Mouse (Mus musculus): ENCODE data around the gene Crx. TPM values are rescaled to one million over a fixed set of nuclear protein-coding genes. Genes with fewer than 3 reads are reported as not detected.
"Not testable (repeated sequence)": the region's sequence is repeated elsewhere in the genome, so short reads cannot be mapped to it uniquely, and the experiment has no call there.

Crx gene
- total RNA-seq (2021), result not detected
- long read RNA-seq, experiment 1, result 0 reads
- long read RNA-seq, experiment 2, result 0 reads

DNA sequence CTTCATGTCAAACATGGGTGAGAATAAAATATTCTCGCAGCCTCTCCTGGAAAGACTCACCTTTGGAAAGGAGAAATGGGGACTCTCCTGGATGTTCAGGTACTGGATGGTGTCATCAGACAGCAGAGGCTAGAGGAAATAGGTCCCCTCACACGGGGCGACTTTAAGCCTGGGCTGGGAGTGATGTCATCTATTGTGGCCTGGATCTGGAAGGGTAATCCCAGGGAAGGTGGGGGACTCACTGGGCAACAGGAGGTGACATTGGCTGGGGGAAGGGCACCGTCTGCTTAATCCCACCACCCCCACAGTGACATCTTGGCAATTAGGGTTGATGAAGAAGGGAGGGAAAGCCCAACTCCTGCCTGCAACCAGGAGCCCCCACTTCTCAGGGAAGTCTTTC is at the start of gene Crx:
Gene Crx (minus strand): TSS at position 213 of the 400 bp plus-strand sequence.
- no peak for TF ChIP-seq CTCF (IDR thresholded peaks at IDR 0.05)
- no peak for DNase-seq (ENCODE audit: extremely low spot score in 1 of 2, low spot score in 2 of 2)
- intact Hi-C loops (cut with DNase I), result no loop called here

DNA sequence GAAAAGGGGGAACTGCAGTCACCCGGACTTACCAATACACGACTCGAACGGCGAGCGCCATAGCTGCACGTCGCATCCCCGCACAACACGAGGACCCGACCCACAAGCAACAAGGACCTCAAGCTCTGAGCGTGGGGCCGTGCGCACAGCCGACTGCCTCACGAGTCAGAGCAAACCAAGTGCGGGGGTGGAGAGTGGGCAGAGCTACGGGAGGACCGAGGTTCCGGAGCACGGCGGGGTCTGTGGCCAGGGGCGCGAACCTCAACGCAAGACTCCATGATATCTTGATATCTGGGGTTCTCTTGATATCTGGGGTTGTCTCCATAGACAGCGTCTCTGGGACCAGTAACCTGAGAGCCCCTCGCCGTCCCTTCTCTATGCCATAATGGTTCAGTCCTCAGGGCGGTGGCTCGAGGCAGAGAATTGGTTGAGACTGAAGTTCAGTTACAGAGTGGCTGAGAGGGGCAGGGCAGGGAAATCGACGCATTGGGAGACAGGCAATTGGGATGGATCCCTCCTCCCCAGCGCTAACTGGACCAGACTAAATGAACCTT is 42.5 kb upstream of the Crx start, which contains the start of gene Selenow:
Gene Selenow (minus strand): TSS at position 183 of the 554 bp plus-strand sequence.
- DNase-seq (ENCODE audit: extremely low spot score in 1 of 2, low spot score in 2 of 2), result peak; percentile 91 to 92
- H3K27ac ChIP-seq, result peak within 1 kb of the TSS; percentile 100
- H3K4me3 ChIP-seq, result peak within 1 kb of the TSS; percentile 72
- TF ChIP-seq CTCF (IDR thresholded peaks at IDR 0.05), result no peak
- intact Hi-C loops (cut with DNase I), result no loop called here

More for the DNA sequence above, at the start of gene Crx:
- Histone ChIP-seq H3K27ac (no peak within 1 kb of the TSS), H3K4me3 (no peak within 1 kb of the TSS)

DNA sequence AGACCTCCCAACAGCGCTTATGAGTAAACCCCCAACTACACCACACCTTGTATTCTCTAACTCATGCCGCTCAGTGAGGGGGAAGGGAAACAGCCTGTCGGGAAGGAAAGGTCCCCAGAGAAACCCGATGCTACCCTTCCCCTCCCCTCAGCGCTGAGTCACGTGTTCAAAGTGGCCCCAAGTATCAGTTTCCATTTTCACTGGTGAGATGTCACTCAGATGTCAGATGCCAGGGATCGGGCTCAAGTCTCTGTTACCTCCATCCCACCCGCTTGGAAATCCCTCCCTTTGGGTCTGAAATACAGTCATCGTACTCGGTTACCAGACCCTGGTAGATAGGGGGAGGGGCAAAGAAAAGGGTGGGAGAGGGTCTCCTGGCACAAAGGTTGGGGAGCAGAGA is 42.0 kb upstream of the Crx start:
- TF ChIP-seq CTCF (IDR thresholded peaks at IDR 0.05), result no peak
- DNase-seq (ENCODE audit: extremely low spot score in 1 of 2, low spot score in 2 of 2), result peak in 1 of 2 experiments; percentile 29
- intact Hi-C loops (cut with DNase I), result no loop called here
- Histone ChIP-seq H3K4me3 (peak overlapping the region; percentile 72), H3K27ac (peak overlapping the region; percentile 100)

DNA sequence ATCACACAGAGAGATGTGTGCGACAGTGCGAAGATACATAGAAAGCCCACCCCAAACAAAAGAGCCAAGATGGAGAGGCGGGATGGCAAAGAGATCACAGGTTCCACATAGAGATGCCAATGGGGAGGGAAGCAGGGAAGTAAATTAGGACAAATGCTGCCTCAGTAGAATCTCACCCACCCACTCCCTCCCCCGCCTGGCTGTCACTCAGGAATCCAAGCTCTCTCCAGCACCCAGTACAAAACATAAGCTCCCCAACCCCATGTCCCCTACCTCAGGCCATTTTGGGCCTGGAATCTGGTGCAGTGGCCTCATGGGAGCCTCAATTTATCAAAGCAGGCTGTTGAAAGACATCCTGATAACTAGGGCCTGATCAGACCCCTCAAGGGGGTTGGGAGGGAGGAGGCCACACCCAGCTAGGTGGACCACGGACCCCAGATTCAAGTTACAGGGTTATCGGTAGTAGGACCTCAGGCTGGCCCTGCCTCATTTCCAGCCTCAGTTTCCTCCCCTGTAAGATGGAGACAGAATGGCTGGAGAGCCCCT is 41.0 kb upstream of the Crx start:
- Histone ChIP-seq H3K27ac (peak overlapping the region; percentile 100), H3K4me3 (peak overlapping the region; percentile 72)
- TF ChIP-seq CTCF (IDR thresholded peaks at IDR 0.05), result no peak
- intact Hi-C loops (cut with DNase I), result loop anchor here (1.0 kb wide), 1 partner anchor 13 kb away; no protein-coding TSS in a partner anchor
- DNase-seq (ENCODE audit: extremely low spot score in 1 of 2, low spot score in 2 of 2), result peak in 1 of 2 experiments; percentile 29

DNA sequence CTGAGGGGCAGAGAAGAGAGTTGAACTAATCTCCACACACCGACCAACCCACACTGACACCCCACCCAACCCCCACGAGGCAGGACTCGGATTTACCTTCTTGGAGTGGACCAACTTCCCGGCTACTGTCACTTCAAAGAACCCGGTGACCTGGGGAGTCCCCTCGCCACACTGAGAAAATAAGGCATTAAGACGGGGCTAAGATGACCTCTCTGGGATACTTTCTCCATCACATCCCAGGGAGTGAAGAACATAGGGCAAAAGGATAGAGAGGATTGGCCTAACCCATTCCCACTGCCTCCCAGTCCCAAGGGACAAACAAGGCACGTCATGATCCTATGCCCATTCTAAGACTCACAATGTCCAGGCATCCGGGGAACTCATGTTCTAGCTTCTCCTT is 40.2 kb upstream of the Crx start:
- no peak for DNase-seq (ENCODE audit: extremely low spot score in 1 of 2, low spot score in 2 of 2)
- peak overlapping the region; percentile 100 for H3K27ac ChIP-seq

DNA sequence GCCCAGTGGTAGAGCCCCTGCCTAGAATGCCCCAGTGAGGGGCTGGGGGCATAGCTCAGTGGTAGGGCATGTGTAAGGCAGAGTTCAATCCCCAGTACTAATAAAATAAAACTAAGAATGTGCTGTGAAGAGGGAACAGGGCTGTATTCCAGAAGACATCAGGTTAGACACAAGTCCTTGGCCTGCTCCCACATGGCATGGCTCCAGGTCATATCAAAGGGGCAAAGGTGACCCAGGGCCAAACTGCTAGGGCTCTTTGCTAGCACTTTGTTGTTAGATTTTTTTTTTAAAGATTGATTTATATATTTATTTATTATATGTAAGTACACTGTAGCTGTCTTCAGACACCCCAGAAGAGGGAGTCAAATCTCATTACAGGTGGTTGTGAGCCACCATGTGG is 38.6 kb upstream of the Crx start:
- H3K4me3 ChIP-seq, result no peak overlapping the region
- no peak overlapping the region for H3K27ac ChIP-seq
- intact Hi-C loops (cut with DNase I), result no loop called here
- no peak for DNase-seq (ENCODE audit: extremely low spot score in 1 of 2, low spot score in 2 of 2)
- no peak for TF ChIP-seq CTCF (IDR thresholded peaks at IDR 0.05)

More for the DNA sequence above, 40.2 kb upstream of the Crx start:
- no peak for TF ChIP-seq CTCF (IDR thresholded peaks at IDR 0.05)
- peak overlapping the region; percentile 72 for H3K4me3 ChIP-seq
- intact Hi-C loops (cut with DNase I), result loop anchor here (1.0 kb wide), 1 partner anchor 13 kb away; no protein-coding TSS in a partner anchor

DNA sequence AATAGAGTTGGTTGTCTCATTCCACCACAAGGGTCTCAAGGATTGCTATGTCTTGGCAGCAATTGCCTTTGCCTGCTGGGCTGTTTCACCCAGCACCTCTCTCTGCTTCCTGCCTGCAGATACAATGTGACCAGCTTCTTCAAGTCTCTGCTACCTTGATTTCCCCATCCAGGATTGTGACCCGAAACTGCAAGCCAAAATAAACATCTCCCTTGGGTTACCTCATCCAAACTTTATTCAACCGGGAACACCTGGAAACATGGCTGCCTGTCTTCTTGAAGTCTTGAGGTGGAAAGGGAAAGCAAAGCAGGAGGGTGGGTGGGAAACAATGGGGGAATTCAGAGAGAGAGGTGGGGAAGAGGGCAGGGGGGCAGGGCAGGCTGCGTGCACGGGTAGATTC is 37.2 kb upstream of the Crx start:
- no peak for TF ChIP-seq CTCF (IDR thresholded peaks at IDR 0.05)
- H3K27ac ChIP-seq, result no peak overlapping the region
- H3K4me3 ChIP-seq, result no peak overlapping the region
- intact Hi-C loops (cut with DNase I), result no loop called here
- DNase-seq (ENCODE audit: extremely low spot score in 1 of 2, low spot score in 2 of 2), result no peak

DNA sequence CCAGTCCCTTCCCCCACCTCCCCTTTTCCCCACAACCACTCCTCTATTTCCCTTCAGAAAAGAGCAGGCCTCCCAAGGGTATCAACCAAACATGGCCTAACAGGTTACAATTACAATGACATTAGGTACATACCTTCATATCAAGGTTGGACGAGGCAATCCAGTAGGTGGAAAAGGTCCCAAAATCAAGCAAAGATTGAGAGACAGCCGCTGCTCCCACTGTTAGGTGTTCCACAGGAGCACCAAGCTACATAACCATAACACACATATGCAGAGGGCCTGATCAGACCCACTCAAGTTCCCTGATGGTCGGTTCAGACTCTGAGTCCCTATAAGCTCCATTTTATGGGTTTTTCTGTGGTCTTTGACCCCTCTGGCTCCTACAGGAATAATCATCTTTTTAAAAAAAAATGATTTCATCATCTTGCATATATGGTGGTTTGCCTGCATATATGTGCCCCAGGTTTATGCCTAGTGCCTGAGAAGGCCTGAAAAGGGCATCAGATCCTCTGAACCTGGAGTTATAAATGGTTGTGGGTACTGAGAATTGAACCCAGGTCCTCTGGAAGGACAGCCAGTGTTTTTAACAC is 36.5 kb upstream of the Crx start:
- intact Hi-C loops (cut with DNase I), result no loop called here

DNA sequence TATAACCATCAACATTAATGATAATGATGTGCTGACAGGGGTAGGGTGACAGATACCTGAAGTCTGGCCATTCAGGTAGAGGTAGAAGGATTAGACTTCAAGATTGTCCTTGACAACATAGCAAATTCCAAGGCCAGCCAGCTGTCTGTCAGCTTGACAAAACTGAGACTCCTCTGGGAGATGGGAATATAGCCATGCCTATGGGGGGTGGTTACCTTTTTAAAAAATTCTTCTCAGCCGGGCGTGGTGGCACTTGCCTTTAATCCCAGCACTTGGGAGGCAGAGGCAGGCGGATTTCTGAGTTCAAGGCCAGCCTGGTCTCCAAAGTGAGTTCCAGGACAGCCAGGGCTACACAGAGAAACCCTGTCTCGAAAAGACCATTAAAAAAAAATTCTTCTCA is 35.9 kb upstream of the Crx start:
- H3K4me3 ChIP-seq; DNase-seq (ENCODE audit: extremely low spot score in 1 of 2, low spot score in 2 of 2); intact Hi-C loops (cut with DNase I); H3K27ac ChIP-seq: not testable (repeated sequence)

More for the DNA sequence above, 36.5 kb upstream of the Crx start:
- DNase-seq (ENCODE audit: extremely low spot score in 1 of 2, low spot score in 2 of 2), result no peak
- no peak for TF ChIP-seq CTCF (IDR thresholded peaks at IDR 0.05)
- H3K4me3 ChIP-seq, result no peak overlapping the region
- no peak overlapping the region for H3K27ac ChIP-seq

DNA sequence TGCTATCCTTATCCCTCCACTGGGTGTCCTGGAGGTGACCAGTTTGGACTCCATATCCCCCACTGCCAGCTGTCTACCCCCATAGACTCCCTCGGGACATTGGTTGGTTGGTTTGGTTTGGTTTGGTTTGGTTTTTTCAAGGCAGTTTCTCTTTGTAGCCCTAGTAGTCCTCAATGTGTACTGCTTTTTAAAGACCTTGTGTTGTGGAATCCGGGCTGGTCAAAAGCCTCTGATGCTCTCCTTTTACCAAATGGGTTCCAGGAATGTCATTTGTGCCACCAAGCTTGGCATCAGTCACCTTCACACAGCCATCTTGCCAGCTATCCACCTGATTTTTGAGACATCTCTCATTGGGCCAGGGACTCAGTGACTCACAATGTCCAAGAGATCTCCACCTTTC is 35.0 kb upstream of the Crx start:
- no peak overlapping the region for H3K4me3 ChIP-seq
- intact Hi-C loops (cut with DNase I), result no loop called here
- no peak for DNase-seq (ENCODE audit: extremely low spot score in 1 of 2, low spot score in 2 of 2)
- no peak overlapping the region for H3K27ac ChIP-seq
- no peak for TF ChIP-seq CTCF (IDR thresholded peaks at IDR 0.05)

DNA sequence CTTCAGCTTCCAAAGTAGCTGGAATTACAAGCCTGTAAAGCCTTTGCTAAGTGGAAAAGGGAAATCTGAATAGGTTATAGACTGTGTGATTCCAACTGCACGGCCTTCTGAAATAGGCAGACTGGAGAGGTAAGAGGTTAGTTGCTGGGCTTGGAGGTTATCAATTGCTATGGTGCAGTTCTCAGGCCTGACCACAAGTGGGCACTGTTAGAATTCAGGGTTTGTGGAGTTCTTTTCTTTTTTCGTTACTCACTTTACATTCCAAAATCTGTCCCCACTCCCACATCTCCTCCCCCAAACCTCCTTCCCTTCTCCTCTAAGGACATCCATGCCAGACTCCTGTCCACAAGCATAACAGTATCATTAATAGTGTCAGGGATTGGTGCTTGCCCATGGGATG is 34.5 kb upstream of the Crx start:
- H3K27ac ChIP-seq, result no peak overlapping the region
- TF ChIP-seq CTCF (IDR thresholded peaks at IDR 0.05), result peak; percentile 82
- peak in 1 of 2 experiments; percentile 49 for DNase-seq (ENCODE audit: extremely low spot score in 1 of 2, low spot score in 2 of 2)
- no peak overlapping the region for H3K4me3 ChIP-seq
- intact Hi-C loops (cut with DNase I), result no loop called here

DNA sequence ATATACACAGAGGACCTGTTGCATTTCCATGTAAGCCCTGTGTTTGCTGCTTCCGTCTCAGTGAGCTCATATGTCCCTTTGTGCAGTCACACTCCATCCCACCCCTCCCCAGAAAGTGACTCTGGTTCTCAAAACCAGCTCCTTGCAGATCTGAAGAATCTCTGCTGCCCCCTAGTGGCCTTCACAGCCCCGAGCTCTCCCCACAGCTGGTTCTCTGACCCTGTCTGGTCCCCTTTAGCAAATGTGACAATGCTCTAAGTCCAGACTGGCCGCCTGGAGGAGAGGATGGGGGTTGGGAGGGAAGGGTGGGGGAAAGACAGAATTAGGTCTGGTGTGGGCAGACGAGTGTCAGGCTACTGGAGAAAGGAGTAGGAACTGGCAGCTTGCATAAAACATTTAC is 32.4 kb upstream of the Crx start:
- TF ChIP-seq CTCF (IDR thresholded peaks at IDR 0.05), result peak; percentile 77
- intact Hi-C loops (cut with DNase I), result loop anchor here (1.0 kb wide), 1 partner anchor 53 kb away; no protein-coding TSS in a partner anchor
- DNase-seq (ENCODE audit: extremely low spot score in 1 of 2, low spot score in 2 of 2), result peak; percentile 68 to 76
- Histone ChIP-seq H3K27ac (no peak overlapping the region), H3K4me3 (no peak overlapping the region)
